Mouse (Mus musculus) embryonic facial prominence, embryonic 12.5 days (tissue): ENCODE results near the gene Ola1. TPM values are rescaled to one million over a fixed set of nuclear protein-coding genes. Genes with fewer than 3 reads are reported as not detected.

ENCODE experiments used
- ATAC-seq: fragments of 200-750 bp; cut with Nextera tagmentation; 2 replicates; pipeline ENCODE4 v1.8.0; 2017; ENCODE audit not compliant: insufficient number of reproducible peaks, insufficient read depth, low FRiP score, low TSS enrichment
- H3K27ac ChIP-seq: fragments of 300-500 bp; sonication (generic); 2 replicates; pipeline ENCODE4 v1.5.1; 2016; ENCODE audit warnings: mild to moderate bottlenecking
- H3K27me3 ChIP-seq: fragments of 300-500 bp; sonication (generic); 2 replicates; pipeline ENCODE4 v1.6.1; 2016; ENCODE audit warnings: mild to moderate bottlenecking, moderate library complexity
- H3K36me3 ChIP-seq: fragments of 300-500 bp; sonication (generic); 2 replicates; pipeline ENCODE4 v1.6.1; 2016; ENCODE audit warnings: mild to moderate bottlenecking
- H3K4me1 ChIP-seq: fragments of 300-500 bp; sonication (generic); 2 replicates; pipeline ENCODE4 v1.6.1; 2016
- H3K4me2 ChIP-seq: fragments of 300-500 bp; sonication (generic); replicated peaks from 2 replicates; pipeline ENCODE4 v1.6.1; 2016; ENCODE audit warnings: mild to moderate bottlenecking, moderate library complexity
- H3K4me3 ChIP-seq: fragments of 300-500 bp; sonication (generic); 2 replicates; pipeline ENCODE4 v1.5.1; 2016; ENCODE audit warnings: mild to moderate bottlenecking
- H3K9ac ChIP-seq: fragments of 300-500 bp; sonication (generic); 2 replicates; pipeline ENCODE4 v1.6.1; 2016; ENCODE audit warnings: mild to moderate bottlenecking, moderate library complexity
- H3K9me3 ChIP-seq: fragments of 300-500 bp; sonication (generic); 2 replicates; pipeline ENCODE4 v1.6.1; 2016; ENCODE audit warnings: mild to moderate bottlenecking, moderate library complexity
- WGBS: fragments of 180-500 bp; shearing (Covaris S2); methylation state at CpG from one replicate; pipeline ENCODE4 v1.1.7; 2016; 5-methylcytosine and 5-hydroxymethylcytosine counted together
- polyA plus RNA-seq: library from polyadenylated mRNA; unstranded; fragments of >200 nt; fragmentation: Nextera tagmentation; extraction: Ambion mirVana; gene quantifications from 2 replicates; pipeline ENCODE4 v1.2.1, GENCODE M21; 2016

The Ola1 gene
- polyA plus RNA-seq, 1 experiment from 2014 or later = 108 TPM

DNA sequence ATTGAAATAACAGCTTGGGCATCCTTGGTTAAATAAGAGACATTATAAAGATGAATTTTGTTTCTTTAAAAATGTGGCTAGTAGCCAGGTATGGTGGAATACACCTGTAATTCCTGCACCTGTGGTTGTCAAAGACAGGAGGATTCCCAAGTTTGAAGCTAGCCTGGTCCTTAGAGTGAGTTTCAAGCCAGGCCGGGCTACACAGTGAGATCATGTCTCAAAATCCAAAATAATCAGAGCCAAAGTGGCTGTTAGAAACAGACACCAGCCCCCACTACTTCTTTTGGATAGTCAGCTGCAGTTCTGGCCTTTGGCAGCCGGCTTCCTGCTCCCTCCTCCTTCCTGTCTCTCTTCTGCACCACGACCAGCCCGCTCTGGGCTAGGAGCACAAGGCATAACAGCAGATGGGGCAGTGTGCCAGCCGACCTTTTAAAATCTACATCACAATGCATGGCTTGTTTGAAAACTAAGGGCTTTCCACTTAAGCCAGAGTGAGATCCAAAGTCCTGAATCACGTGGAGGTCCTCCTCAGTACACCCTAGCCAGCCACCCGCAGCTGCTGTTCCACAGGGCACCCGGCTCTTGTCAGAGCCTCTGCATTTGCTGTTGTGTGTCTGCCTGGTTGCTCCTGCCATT is 132.9 kb downstream of the Ola1 start:
- no peaks in the 10 kb centered on the region for H3K27me3 ChIP-seq
- H3K36me3 ChIP-seq = no peaks in the 10 kb centered on the region
- no peak overlapping the region for H3K27ac ChIP-seq
- WGBS = 25% methylated on average over 8 of the region's 8 CpGs
- peaks cover 15% of the 10 kb centered on the region; the same call in 1 of the 2 replicates for H3K4me1 ChIP-seq
- no peak overlapping the region for H3K4me3 ChIP-seq
- no peaks in the 10 kb centered on the region for H3K9me3 ChIP-seq
- H3K9ac ChIP-seq = no peak overlapping the region
- no peak overlapping the region for H3K4me2 ChIP-seq
- peak; percentile 41; the same call in 1 of the 2 replicates for ATAC-seq

DNA sequence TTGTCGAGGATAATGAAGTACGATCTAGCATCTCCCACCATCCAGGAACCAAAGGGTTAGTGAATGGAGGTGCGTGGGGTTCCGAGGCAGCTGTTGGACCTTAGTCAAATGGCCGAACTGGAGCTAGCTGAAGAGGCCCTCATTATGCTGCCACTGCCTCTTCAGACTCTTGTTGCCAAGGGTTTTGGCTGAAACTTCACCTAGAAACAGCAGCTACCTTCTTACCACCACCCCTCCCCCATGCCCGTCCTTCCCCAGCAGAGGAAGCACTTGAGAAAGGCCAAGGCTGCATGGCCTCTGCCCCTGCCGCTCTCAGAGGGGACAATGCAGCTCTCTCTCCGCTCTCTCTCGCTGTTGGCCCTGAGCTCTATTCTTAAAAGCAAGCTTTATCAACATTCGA is 136.2 kb downstream of the Ola1 start:
- Histone ChIP-seq H3K36me3 (no peaks in the 10 kb centered on the region), H3K9ac (no peak overlapping the region), H3K4me3 (no peak overlapping the region), H3K27me3 (no peaks in the 10 kb centered on the region), H3K4me2 (no peak overlapping the region), H3K9me3 (no peaks in the 10 kb centered on the region), H3K4me1 (peaks cover 15% of the 10 kb centered on the region; the same call in 1 of the 2 replicates), H3K27ac (no peak overlapping the region)
- no peak for ATAC-seq
- 73% methylated on average over 10 of the region's 10 CpGs for WGBS

DNA sequence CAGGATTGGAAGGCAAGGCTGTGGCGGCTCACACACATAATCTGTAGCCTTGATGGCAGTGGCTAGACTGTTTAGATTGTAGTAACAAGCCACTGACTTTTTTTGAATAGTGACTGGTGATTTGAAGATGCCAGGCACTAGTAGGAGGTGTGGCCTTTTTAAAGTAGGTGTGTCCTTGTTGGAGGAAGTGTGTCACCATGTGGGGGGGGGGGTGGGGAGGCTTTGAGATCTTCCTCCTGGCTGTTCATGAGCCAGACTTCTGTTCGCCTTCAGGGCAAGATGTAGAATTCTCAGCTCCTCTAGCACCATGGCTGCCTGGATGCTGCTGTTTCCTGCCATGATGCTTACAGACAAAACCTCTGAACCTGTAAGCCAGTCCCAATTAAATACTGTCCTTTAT is 136.9 kb downstream of the Ola1 start:
- Histone ChIP-seq H3K4me1 (peaks cover 15% of the 10 kb centered on the region; the same call in 1 of the 2 replicates), H3K27ac (no peak overlapping the region), H3K4me3 (no peak overlapping the region), H3K9ac (no peak overlapping the region), H3K9me3 (no peaks in the 10 kb centered on the region), H3K36me3 (no peaks in the 10 kb centered on the region), H3K4me2 (no peak overlapping the region), H3K27me3 (no peaks in the 10 kb centered on the region)
- WGBS = 93% methylated on average over 2 of the region's 2 CpGs
- ATAC-seq = no peak

DNA sequence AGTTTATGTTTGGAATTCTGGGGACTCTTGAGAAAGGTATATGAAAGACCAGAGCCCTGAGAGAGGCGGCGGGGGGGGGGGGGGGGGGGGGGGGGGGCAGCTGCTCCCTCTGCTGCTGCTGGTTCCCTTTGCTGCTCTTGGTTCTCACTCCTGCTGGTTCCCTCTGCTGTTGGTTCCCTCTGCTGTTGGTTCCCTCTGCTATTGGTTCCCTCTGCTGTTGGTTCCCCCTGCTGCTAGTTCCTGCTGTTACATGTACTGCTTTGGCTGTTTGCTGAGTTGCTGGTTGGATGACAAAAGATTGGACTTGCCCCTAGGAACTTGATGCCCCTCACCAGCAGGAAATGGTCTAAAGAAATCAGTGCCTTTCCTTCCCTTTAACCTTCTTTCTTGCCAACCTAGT is 138.6 kb downstream of the Ola1 start:
- H3K36me3 ChIP-seq = no peaks in the 10 kb centered on the region
- no peak for ATAC-seq
- no peaks in the 10 kb centered on the region for H3K27me3 ChIP-seq
- no peaks in the 10 kb centered on the region for H3K9me3 ChIP-seq
- no peak overlapping the region for H3K4me2 ChIP-seq
- peaks cover 2% of the 10 kb centered on the region; the same call in 1 of the 2 replicates for H3K4me1 ChIP-seq
- no peak overlapping the region for H3K27ac ChIP-seq
- H3K4me3 ChIP-seq = no peak overlapping the region
- whole genome bisulfite sequencing = 20% methylated on average over 1 of the region's 2 CpGs
- H3K9ac ChIP-seq = no peak overlapping the region

DNA sequence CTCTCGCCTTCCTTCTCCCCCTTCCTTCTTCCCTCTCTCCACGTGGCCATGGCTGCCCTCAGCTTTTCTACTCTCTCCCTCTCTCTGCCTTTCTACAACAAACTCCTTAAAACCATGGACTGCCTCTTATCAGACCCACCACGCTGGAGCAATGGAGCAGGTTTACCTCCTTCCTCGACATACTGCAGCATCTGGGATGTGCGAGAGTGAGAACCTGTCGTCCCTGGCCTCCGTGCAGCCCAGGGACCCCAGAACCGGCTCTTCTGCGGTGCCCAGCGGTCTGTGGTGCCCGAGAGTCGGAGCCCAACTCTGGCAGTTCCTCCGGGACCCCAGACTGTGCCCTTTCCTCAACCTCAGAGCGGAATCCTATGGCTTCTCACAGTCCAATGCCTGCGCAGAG is 139.4 kb downstream of the Ola1 start:
- H3K9me3 ChIP-seq = no peaks in the 10 kb centered on the region
- H3K9ac ChIP-seq = no peak overlapping the region
- no peaks in the 10 kb centered on the region; the same call in 1 of the 2 replicates for H3K4me1 ChIP-seq
- H3K27ac ChIP-seq = no peak overlapping the region
- H3K4me3 ChIP-seq = no peak overlapping the region
- H3K27me3 ChIP-seq = no peaks in the 10 kb centered on the region
- H3K4me2 ChIP-seq = no peak overlapping the region
- no peak for ATAC-seq
- WGBS = 70% methylated on average over 15 of the region's 15 CpGs
- H3K36me3 ChIP-seq = no peaks in the 10 kb centered on the region

DNA sequence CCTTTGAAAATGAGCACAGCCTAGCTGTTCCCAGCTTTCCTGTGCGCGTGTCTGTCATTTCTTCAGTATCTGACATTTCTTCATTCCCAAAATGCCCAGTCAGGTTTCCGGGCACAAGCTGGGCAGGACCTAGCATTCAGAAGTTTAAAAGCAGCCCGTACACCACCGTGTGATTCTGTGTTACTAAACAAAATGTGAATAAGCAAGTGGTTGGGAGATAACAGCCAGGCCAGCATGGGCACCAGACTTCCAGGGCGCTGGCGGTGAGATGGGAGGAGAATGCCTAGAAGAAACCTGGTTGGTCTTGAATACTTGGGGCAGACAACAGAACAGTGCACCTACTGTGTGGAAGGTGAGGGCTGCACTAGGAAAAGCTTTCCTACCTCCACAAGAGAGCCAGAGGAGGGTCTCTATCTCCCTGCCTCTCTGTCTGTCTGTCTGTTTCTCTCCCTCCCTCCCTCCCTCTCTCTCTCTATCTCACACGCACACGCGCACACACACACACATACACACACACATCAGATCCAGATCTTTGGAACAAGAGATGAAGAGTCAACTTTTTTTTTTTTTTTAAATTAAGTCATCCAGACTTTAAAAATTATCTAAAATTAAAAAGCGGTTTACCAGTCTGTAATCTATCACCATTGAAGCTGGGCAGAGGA is 144.8 kb downstream of the Ola1 start:
- peaks cover 8% of the 10 kb centered on the region for H3K27me3 ChIP-seq
- no peak overlapping the region for H3K27ac ChIP-seq
- H3K9ac ChIP-seq = no peak overlapping the region; the same call in 1 of the 2 replicates
- H3K4me3 ChIP-seq = no peak overlapping the region
- H3K9me3 ChIP-seq = no peaks in the 10 kb centered on the region
- H3K4me1 ChIP-seq = no peaks in the 10 kb centered on the region
- WGBS = 92% methylated on average over 11 of the region's 11 CpGs
- no peak for ATAC-seq
- H3K36me3 ChIP-seq = no peaks in the 10 kb centered on the region
- H3K4me2 ChIP-seq = no peak overlapping the region

DNA sequence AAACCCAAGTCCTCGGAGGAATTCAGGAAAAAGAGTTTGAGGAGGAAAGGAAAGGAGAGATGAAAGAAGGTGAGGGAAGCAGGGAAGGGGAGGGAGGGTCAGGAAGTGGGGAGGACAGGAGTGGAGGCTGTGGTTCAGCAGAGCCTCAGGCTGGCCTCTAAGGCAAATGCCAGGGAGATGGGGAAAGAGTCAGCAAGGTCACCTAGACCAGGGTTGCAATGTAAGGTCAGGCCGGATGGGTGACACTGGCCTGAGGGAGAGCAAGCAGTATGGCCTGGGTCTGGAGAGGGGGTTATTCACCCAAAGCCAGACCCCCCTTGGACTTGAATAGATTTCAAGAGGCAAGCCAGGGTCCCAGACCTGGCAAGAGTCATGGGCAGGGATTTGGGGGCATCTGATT is 147.5 kb downstream of the Ola1 start:
- Histone ChIP-seq H3K4me3 (no peak overlapping the region), H3K36me3 (no peaks in the 10 kb centered on the region), H3K27me3 (peaks cover 8% of the 10 kb centered on the region), H3K4me1 (peaks cover 3% of the 10 kb centered on the region; the same call in 1 of the 2 replicates), H3K9me3 (no peaks in the 10 kb centered on the region), H3K4me2 (no peak overlapping the region), H3K27ac (no peak overlapping the region), H3K9ac (no peak overlapping the region)
- no peak for ATAC-seq
- 65% methylated on average over 2 of the region's 2 CpGs for WGBS

DNA sequence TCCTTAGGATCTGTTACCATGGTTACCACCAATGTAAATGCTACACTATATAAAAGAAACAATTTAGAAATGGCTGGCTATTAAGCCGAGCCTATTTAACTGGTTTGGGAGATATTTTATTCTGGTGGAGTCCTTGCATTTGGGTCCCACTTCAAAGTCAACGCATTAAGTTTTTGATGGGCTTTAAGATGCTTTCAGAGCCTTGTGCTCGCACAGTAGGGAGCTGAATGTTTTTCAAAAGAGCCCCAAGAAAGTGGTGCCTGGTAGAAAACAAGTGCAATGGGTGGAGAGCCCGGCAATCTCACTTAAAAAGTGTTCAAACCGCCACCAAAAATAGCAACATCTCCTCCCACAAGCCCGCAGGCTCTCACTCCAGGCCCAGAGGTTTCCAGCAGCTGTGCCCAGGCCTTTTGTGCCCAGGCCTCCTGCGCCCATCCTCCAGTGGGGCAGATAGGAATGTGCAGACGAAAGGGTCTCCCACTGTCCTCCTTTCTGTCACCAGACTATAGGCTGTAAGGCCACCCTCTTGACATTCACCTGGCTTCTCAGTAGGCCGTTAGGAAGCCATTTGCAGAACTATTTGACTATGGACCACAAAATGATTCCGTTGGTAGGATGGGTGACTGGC is 148.2 kb downstream of the Ola1 start:
- H3K9me3 ChIP-seq = no peaks in the 10 kb centered on the region
- WGBS = 55% methylated on average over 10 of the region's 10 CpGs
- H3K4me2 ChIP-seq = no peak overlapping the region
- H3K9ac ChIP-seq = no peak overlapping the region
- H3K27ac ChIP-seq = no peak overlapping the region
- H3K4me3 ChIP-seq = no peak overlapping the region
- peaks cover 4% of the 10 kb centered on the region; the same call in 1 of the 2 replicates for H3K4me1 ChIP-seq
- no peaks in the 10 kb centered on the region for H3K36me3 ChIP-seq
- no peak for ATAC-seq
- H3K27me3 ChIP-seq = peaks cover 8% of the 10 kb centered on the region

DNA sequence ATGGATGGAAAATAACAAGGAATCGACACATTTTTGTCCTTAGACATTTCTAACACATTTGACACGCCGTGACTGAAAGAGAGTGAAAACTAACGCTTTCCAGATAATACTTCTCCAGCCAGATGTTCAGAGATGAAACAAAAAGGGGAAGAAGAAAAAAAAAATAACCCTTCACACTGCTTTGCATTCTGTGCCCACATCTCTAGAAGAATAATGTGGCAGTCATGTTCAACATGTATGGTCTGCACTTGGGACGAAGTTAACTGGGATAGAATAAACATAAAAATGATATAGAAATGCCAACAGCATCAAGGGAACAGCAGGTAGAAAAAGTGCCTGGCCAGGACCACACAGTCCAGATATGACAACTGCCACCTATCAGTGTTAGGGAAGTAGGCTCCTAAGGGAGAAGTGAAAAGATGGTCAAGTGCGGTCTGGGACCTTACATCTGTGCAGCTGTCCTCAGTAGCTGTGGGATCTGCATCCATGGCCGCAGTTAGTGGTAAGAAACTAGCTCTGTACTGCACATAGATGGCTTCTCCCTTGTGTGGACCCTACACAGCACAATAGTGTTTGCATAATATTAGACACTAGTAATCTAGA is 149.4 kb downstream of the Ola1 start:
- Histone ChIP-seq H3K4me1 (peaks cover 4% of the 10 kb centered on the region; the same call in 1 of the 2 replicates), H3K9me3 (no peaks in the 10 kb centered on the region), H3K9ac (no peak overlapping the region), H3K4me2 (no peak overlapping the region), H3K27ac (no peak overlapping the region), H3K4me3 (no peak overlapping the region), H3K27me3 (peaks cover 8% of the 10 kb centered on the region), H3K36me3 (no peaks in the 10 kb centered on the region)
- no peak for ATAC-seq
- WGBS = 88% methylated on average over 7 of the region's 7 CpGs

DNA sequence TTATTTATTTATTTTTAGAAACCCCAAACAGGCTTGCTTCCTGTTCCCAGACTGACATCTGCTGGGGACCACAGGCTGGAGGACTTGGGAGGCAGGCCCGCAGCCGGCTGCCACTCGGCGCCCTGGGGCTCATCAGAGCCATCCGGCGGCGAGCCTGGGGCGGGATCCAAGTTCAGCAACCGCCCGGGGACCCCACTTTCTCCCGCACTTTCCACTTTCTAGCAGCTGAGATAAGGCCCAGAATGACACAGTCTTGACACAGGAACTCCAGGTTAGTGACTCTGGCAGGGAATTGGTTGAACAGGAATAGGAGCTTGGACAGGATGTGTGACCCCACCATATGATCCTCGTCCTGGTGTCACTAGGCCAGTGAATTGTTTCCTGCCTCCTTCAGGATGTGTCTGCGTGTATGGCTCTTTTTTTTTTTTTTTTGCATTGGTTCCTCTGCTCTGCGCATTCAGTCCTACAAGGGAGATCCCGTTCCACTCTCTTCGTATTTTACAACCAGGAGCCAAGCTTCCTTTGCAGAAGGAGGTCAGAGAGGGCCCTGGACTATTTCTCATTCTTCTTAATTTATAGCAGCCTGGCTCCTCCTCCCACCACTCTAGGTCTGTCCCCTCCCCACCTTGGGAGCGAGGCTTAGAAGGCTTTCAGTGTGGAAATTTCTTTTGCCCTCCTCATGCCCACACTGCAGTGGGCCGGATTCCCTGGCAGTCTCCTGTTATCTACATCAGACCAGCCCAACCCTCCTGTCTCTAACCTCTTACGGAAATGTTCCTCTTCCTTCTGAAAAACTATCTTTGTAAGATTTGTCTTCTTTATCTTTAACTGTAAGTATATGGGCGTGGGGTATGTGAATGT is 152.2 kb downstream of the Ola1 start:
- no peaks in the 10 kb centered on the region for H3K9me3 ChIP-seq
- no peak overlapping the region for H3K27ac ChIP-seq
- 21% methylated on average over 20 of the region's 20 CpGs for WGBS
- H3K27me3 ChIP-seq = peaks cover 3% of the 10 kb centered on the region; the same call in 1 of the 2 replicates
- 0 out of 2 replicates have a peak, but pooled peaks have one; percentile 69 for ATAC-seq
- no peaks in the 10 kb centered on the region for H3K36me3 ChIP-seq
- 0 out of 2 replicates have a peak overlapping the region, but pooled peaks have one; percentile 12 for H3K4me2 ChIP-seq
- H3K4me3 ChIP-seq = no peak overlapping the region
- peaks cover 4% of the 10 kb centered on the region; the same call in 1 of the 2 replicates for H3K4me1 ChIP-seq
- no peak overlapping the region for H3K9ac ChIP-seq
